Mouse (Mus musculus) heart, adult 2 months (tissue): Measurements from ENCODE around the gene Bend4. TPM values are rescaled to one million over a fixed set of nuclear protein-coding genes. Genes with fewer than 3 reads are reported as not detected.

ENCODE experiments used
- DNase-seq, 2 experiments: peaks; one replicate each; pipeline ENCODE4 v3.0.0; 2021
- H3K27ac ChIP-seq: fragments of 200-600 bp; 2 replicates; pipeline ENCODE4 v1.8.1; 2022
- H3K27me3 ChIP-seq: fragments of 200-500 bp; 2 replicates; pipeline ENCODE4 v1.6.1; 2012; ENCODE audit warnings: mild to moderate bottlenecking, low read length, inconsistent platforms, mixed read lengths; ENCODE audit not compliant: control insufficient read depth, insufficient read depth
- H3K36me3 ChIP-seq: fragments of 200-500 bp; 2 replicates; pipeline ENCODE4 v1.6.1; 2012; ENCODE audit warnings: low read length, inconsistent platforms; ENCODE audit not compliant: control insufficient read depth, insufficient read depth
- H3K4me1 ChIP-seq: fragments of 200-500 bp; 2 replicates; pipeline ENCODE4 v1.6.1; 2011; ENCODE audit warnings: low read length; ENCODE audit not compliant: control insufficient read depth, insufficient read depth
- H3K4me3 ChIP-seq: fragments of 200-600 bp; 2 replicates; pipeline ENCODE4 v1.8.1; 2022
- H3K79me2 ChIP-seq: fragments of 200-500 bp; replicated peaks from 2 replicates; pipeline ENCODE4 v1.6.1; 2012; ENCODE audit warnings: mild to moderate bottlenecking, inconsistent platforms, low read length, moderate library complexity, mixed read lengths; ENCODE audit not compliant: control insufficient read depth, insufficient read depth
- H3K9ac ChIP-seq: fragments of 200-500 bp; 2 replicates; pipeline ENCODE4 v1.6.1; 2012; ENCODE audit warnings: low read depth, mild to moderate bottlenecking, control low read depth, inconsistent platforms, low read length, mixed read lengths
- CTCF ChIP-seq: fragments of 200-600 bp; IDR thresholded peaks from 2 replicates; pipeline ENCODE4 v1.8.1; 2022; ENCODE audit warnings: antibody characterized with exemption, mild to moderate bottlenecking, moderate library complexity
- EP300 ChIP-seq: fragments of 200-500 bp; IDR thresholded peaks from 2 replicates; pipeline ENCODE4 v1.6.1; 2011; ENCODE audit warnings: low read depth, low read length, control low read depth; ENCODE audit not compliant: insufficient read depth
- POLR2A ChIP-seq: fragments of 200-500 bp; IDR thresholded peaks from 2 replicates; pipeline ENCODE4 v1.6.1; 2011; ENCODE audit warnings: mild to moderate bottlenecking, low read depth, low read length, control low read depth; ENCODE audit not compliant: insufficient read depth
- WGBS: fragments of 180-500 bp; shearing (Covaris S2); methylation state at CpG from one replicate; pipeline ENCODE4 v1.1.7; 2018; 5-methylcytosine and 5-hydroxymethylcytosine counted together
- intact Hi-C: fragments of 180-260 bp; cut with DNase I; formaldehyde crosslinking; loops from one replicate; pipeline ENCODE4 v1.15.1; 2025
- polyA plus RNA-seq: library from polyadenylated mRNA; depleted of rRNA; stranded (reverse); fragments of >200 nt; gene quantifications from 2 replicates; pipeline ENCODE4 v1.2.3, GENCODE M21; 2012
- total RNA-seq, 2 experiments: library from RNA; stranded (reverse); gene quantifications; 2 replicates each; pipeline ENCODE4 v1.2.3; 2021

The Bend4 gene
- total and polyA plus RNA-seq, 3 experiments, result 0.88 to 2.4 (median 2.4) TPM

DNA sequence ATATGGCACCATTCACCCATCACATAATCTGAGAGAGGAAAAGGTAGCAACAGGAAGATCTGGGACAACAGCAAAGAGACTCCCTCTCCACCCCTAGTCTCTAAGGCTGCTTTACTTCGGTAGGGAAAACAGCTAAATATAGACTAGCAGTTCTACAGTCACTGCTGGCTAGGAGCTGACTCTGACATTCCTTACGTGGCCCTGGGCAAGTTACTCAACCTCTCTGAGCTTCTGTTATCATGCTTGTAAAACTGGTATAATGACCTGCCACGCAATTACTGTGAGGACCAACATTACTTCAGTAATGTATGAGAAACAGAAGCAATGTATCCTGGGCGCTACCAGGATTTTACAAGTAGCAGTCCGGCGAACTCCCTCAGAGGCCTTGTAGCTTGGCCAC, 19.7 kb downstream of the Bend4 start:
- Histone ChIP-seq H3K36me3 (no peaks in the 10 kb centered on the region), H3K79me2 (no peaks in the 10 kb centered on the region), H3K4me1 (no peaks in the 10 kb centered on the region), H3K4me3 (no peak overlapping the region), H3K9ac (no peak overlapping the region), H3K27me3 (no peaks in the 10 kb centered on the region), H3K27ac (no peak overlapping the region)
- 67% methylated on average over 6 of the region's 6 CpGs for WGBS
- TF ChIP-seq CTCF, result no peak
- no peak for TF ChIP-seq POLR2A
- TF ChIP-seq EP300, result no peak
- intact Hi-C loops, result no loop called here
- DNase-seq, result no peak

DNA sequence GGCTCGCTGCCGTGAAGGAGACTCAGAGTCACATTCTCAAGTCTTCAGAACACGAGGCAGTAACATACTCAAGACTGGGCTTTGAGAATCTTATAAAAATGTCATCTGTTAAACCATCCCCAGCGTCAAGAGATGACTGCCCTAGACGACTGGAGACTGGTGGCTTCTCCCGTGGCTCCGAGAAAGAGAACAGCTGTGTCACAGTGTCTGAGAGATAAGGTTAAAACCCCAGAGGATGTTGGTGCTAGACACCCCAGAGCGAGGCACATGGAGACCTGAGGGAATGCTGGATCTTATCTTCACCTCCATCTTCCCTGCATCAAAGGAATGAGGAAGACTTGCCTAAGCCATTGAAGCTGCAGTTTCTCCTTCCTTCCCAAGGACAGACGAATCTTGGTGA, 23.2 kb downstream of the Bend4 start:
- Histone ChIP-seq H3K9ac (no peak overlapping the region), H3K4me1 (no peaks in the 10 kb centered on the region), H3K36me3 (no peaks in the 10 kb centered on the region), H3K27ac (no peak overlapping the region), H3K4me3 (no peak overlapping the region), H3K27me3 (no peaks in the 10 kb centered on the region), H3K79me2 (no peaks in the 10 kb centered on the region)
- no peak for TF ChIP-seq CTCF
- TF ChIP-seq POLR2A, result no peak
- TF ChIP-seq EP300, result no peak
- no peak for DNase-seq
- intact Hi-C loops, result no loop called here
- 69% methylated on average over 9 of the region's 9 CpGs for WGBS

DNA sequence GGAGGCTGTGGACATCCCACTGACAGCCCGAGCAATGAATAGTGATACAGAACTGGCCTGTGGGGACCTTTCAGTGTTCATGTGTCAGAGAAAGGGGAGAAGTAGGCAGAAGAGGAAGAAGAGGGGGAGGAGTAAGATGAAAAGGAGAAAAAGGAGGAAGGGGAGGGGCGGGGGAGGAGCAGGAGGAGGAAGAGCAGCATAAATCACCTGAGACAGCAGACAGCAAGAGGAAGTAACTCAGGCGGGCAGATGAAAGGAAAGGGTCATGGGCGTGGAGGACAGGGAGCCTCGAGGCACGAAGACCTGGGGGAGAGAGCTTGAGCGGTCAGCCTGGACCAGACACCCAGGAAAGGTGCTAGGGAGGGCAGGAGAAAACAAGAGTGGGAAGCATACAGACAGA, 23.7 kb downstream of the Bend4 start:
- WGBS, result 70% methylated on average over 7 of the region's 7 CpGs
- no peak for DNase-seq
- no peaks in the 10 kb centered on the region for H3K4me1 ChIP-seq
- no peaks in the 10 kb centered on the region for H3K27me3 ChIP-seq
- intact Hi-C loops, result no loop called here
- no peak overlapping the region for H3K4me3 ChIP-seq
- no peaks in the 10 kb centered on the region for H3K36me3 ChIP-seq
- TF ChIP-seq POLR2A (no peak), CTCF (no peak), EP300 (no peak)
- no peak overlapping the region for H3K27ac ChIP-seq
- H3K9ac ChIP-seq, result no peak overlapping the region
- no peaks in the 10 kb centered on the region for H3K79me2 ChIP-seq

DNA sequence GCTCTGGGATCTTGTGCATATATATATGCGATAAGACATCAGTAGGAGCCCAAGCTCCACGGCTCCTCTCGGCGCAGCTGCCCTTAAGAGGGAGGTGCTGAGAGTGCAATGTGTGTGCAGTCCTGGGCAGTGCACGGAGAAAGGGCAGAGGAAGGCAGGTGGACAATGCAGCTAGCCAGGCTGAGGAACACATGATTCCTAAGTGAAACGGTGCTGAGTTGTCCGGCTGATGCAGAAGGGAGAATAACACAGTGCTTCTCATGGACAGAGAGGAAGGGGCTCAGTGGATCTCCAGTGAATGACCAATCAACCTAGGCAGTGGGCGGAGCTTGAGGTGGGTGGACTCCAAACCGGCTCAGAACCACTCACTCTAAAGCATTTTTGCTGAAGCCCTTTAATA, 26.5 kb downstream of the Bend4 start:
- WGBS, result 81% methylated on average over 9 of the region's 9 CpGs
- H3K36me3 ChIP-seq, result no peaks in the 10 kb centered on the region

DNA sequence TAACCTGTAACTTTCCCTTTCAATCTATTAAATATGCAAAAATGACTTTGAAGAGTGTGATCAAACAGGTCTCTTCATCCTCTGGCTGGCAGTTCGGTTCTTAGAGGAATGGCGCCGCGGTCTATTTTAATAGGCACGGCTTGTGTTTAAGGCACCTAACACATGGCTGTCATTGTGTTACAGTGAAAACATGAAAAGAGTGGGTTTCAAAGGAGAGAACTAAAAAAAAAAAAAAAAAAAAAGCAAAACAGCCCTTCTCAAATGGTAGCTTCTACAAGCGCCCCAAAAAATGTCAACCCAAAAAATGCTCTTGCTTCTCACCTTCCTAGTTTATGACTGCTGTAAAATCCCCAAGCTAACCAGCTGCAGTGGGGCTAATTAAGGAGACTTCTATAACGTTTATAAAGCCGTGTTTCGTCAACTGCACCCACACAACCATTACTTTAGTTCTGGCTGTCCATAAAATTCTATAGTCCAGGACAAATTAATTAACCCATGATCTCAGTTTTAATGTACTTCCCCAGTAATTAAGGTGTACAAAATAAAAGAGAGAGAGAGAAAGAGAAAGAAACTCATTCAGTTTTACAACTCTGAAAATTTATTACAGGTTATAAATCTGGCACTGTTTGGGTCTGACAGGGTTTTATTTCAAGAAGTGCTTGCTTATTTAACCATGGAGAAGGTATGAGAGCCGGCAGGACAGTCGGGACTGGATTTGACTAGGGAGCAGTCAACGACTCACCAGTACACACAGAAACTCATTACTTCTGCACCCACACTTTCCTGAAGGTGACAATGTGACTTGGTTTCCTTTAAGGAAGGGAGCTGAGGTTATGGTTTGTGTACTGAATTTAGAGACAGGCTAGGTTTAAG, 27.3 kb downstream of the Bend4 start:
- no peak for DNase-seq
- H3K4me3 ChIP-seq, result no peak overlapping the region
- no peaks in the 10 kb centered on the region for H3K27me3 ChIP-seq
- H3K79me2 ChIP-seq, result no peaks in the 10 kb centered on the region
- no peaks in the 10 kb centered on the region for H3K4me1 ChIP-seq
- WGBS, result 92% methylated on average over 12 of the region's 12 CpGs
- intact Hi-C loops, result no loop called here
- no peak overlapping the region for H3K27ac ChIP-seq
- no peaks in the 10 kb centered on the region for H3K36me3 ChIP-seq
- no peak overlapping the region for H3K9ac ChIP-seq
- TF ChIP-seq EP300, result no peak

More for the DNA sequence above, 26.5 kb downstream of the Bend4 start:
- TF ChIP-seq POLR2A (no peak), EP300 (no peak), CTCF (no peak)
- no peak for DNase-seq
- Histone ChIP-seq H3K27ac (no peak overlapping the region), H3K4me1 (no peaks in the 10 kb centered on the region), H3K27me3 (no peaks in the 10 kb centered on the region), H3K79me2 (no peaks in the 10 kb centered on the region), H3K9ac (no peak overlapping the region), H3K4me3 (no peak overlapping the region)
- intact Hi-C loops, result no loop called here

DNA sequence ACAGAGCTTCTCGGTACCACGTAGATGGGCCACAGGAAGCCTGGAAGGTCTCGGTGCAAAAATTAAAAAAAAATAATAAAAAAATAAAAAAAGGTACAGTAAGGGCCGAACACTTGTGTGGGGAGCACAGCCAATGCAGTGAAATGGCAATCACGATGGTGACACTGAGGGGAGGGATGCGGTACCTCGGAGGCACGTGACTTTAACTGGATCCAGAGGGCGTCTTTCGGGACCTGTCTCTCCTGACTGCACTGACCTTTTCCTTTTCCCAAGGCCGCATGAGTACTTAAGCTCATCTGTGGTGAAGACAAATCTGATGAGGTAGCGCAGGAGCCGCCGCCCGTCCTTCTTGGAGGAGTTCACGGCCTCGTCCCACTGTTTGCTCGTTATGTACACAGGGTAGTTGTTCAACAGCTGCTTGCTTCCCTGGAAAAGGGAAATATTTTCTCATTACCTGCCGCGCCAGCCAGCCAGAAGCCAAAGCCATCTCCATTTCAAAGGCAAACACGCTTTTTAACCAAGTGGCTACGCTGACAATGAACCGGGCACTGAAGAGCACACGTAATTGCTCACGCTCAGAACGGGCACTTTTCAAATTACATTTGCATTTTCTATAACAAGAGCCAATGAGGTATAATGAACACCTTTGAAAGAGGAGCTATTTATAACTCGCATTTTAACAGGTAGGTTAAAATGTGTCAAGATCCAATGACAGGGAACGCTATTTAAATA, 28.1 kb downstream of the Bend4 start:
- H3K27me3 ChIP-seq, result no peaks in the 10 kb centered on the region
- no peak overlapping the region for H3K9ac ChIP-seq
- no peaks in the 10 kb centered on the region for H3K79me2 ChIP-seq
- intact Hi-C loops, result no loop called here
- no peak overlapping the region for H3K4me3 ChIP-seq
- H3K36me3 ChIP-seq, result no peaks in the 10 kb centered on the region
- DNase-seq, result no peak
- TF ChIP-seq EP300 (no peak), POLR2A (no peak), CTCF (no peak)
- H3K27ac ChIP-seq, result no peak overlapping the region
- no peaks in the 10 kb centered on the region for H3K4me1 ChIP-seq
- 93% methylated on average over 28 of the region's 28 CpGs for WGBS
